Comparison of ENCODE assay signal across 10 mouse cellular contexts in the genomic region with DNA sequence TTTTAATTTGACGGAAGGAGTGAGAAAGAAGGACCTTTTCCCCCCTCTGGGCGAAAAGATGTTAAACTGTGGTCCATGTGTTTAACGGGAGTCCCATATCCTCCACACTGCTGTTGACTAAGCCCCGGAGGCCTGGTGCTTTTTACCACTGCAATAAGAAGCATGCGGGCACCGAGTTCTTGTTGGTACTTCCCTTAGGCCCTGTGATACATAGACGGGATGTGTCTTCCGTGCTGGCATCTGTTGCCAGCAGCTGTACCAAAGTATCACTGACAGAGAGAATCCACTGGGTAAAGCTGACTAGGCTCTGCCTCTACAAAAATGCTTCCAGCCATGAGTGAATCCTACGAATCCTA.
A peak's percentile ranks its signal among the peaks of the same experiment; 100 is the strongest.
DNase-seq lines count a peak whose midpoint lies in the region; ATAC-seq and TF ChIP-seq lines count a peak whose summit lies in the region.
"Had no signal": no experiment of that assay in that cellular context is flagged by ENCODE, and none has a peak within 500 bp of the region (broad histone marks: within the 10 kb centered on the region; RNA-seq: fewer than 3 reads in every experiment).

No protein-coding gene starts in this region.

- H3K4me1 ChIP-seq in hindbrain, embryonic 13.5 days (replicated peaks): peaks cover 33% of the 10 kb centered on the region
- peaks cover 8% of the 10 kb centered on the region; the same call in 1 of the 2 replicates for H3K4me1 ChIP-seq in midbrain, postnatal 0 days (ENCODE audit: insufficient read depth, low read length)

- H3K27ac ChIP-seq in hindbrain, embryonic 13.5 days: peak overlapping the region; percentile 59
- no peak overlapping the region for H3K27ac ChIP-seq in midbrain, postnatal 0 days (ENCODE audit: low read depth, low read length)

- no peaks in the 10 kb centered on the region for H3K36me3 ChIP-seq in hindbrain, embryonic 13.5 days
- no peaks in the 10 kb centered on the region for H3K36me3 ChIP-seq in midbrain, postnatal 0 days (ENCODE audit: insufficient read depth, low read length)

- DNase-seq in frontal cortex, postnatal 36 days (ENCODE audit: low spot score in 2 of 2): no peak
- peak; percentile 17 to 50 for DNase-seq in left cerebral cortex, postnatal 14 days (ENCODE audit: low spot score in 2 of 2)
- no peak for DNase-seq in left cerebral cortex, adult 18-20 months (ENCODE audit: low spot score in 2 of 2)
- peak; percentile 32 for DNase-seq in midbrain, postnatal 0 days (ENCODE audit: low spot score)
- no peak for DNase-seq in ovary, postnatal 14 days (ENCODE audit: low spot score)
- no peak for DNase-seq in left cerebral cortex, postnatal 4 days
- DNase-seq: cerebellum, adult 9-11 months; spleen, adult 18-20 months had no signal

- no peak overlapping the region for H3K4me2 ChIP-seq in hindbrain, embryonic 13.5 days
- H3K4me2 ChIP-seq in midbrain, postnatal 0 days (ENCODE audit: low read depth, low read length, poor library complexity, severe bottlenecking): no peak overlapping the region

- intact Hi-C loops in left cerebral cortex, postnatal 14 days (cut with DNase I): no loop called here
- intact Hi-C loops in left cerebral cortex, postnatal 4 days (cut with DNase I): no loop called here

- no peaks in the 10 kb centered on the region; the same call in 1 of the 2 replicates for H3K27me3 ChIP-seq in hindbrain, embryonic 13.5 days
- H3K27me3 ChIP-seq in midbrain, postnatal 0 days (ENCODE audit: insufficient read depth, low read length): no peaks in the 10 kb centered on the region

- ATAC-seq in frontal cortex, adult (ENCODE audit: low TSS enrichment): 0 out of 2 replicates have a peak, but pooled peaks have one; percentile 41
- ATAC-seq in hindbrain, embryonic 13.5 days (ENCODE audit: low FRiP score): peak; percentile 54
- ATAC-seq in midbrain, postnatal 0 days (ENCODE audit: low FRiP score): no peak

- H3K9me3 ChIP-seq in hindbrain, embryonic 13.5 days: no peaks in the 10 kb centered on the region
- no peaks in the 10 kb centered on the region for H3K9me3 ChIP-seq in midbrain, postnatal 0 days (ENCODE audit: low read length)

- 0 out of 2 replicates have a peak overlapping the region, but pooled peaks have one; percentile 1 for H3K9ac ChIP-seq in hindbrain, embryonic 13.5 days
- H3K9ac ChIP-seq in midbrain, postnatal 0 days (replicated peaks; ENCODE audit: low read length, poor library complexity, severe bottlenecking): no peak overlapping the region

- no peak for TF ChIP-seq CTCF in midbrain, postnatal 0 days (IDR thresholded peaks at IDR 0.05)

- H3K4me3 ChIP-seq in hindbrain, embryonic 13.5 days: no peak overlapping the region
- H3K4me3 ChIP-seq in midbrain, postnatal 0 days (ENCODE audit: low read depth, low read length): no peak overlapping the region

- 16% methylated on average over 9 of the region's 9 CpGs for WGBS in hindbrain, embryonic 13.5 days
- 28% methylated on average over 9 of the region's 9 CpGs for WGBS in midbrain, postnatal 0 days

Comparison
In these comparisons a context has a peak if more than half of its experiments do, and no peak if none do; other contexts are left out.
1. DNase-seq: peak in left cerebral cortex, postnatal 14 days (2 of 2) and midbrain, postnatal 0 days (single experiment); none in frontal cortex, postnatal 36 days (0 of 2), left cerebral cortex, adult 18-20 months (0 of 2), ovary, postnatal 14 days (single experiment) and left cerebral cortex, postnatal 4 days (single experiment).